Mouse (Mus musculus): ENCODE measurements around the gene Znrf4.

DNA sequence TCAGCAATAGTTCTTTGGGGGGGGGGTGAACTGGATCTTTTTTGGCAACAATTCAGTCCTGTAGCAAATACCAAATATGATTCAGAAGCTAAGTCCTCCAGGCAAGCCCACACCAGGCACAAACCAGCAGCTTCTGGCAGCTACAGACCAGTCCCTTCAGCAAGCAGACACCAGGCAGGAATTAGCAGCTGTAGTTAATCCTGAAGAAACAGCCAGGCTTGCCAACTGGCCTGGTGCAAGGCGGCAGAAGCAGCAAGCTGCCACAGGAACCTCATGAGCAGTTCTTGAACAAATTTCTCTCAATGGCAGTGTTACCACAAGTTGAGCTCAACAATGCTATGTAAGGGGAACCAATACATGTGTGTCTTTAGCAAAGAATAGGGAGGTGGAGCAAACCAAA lies 10.5 kb upstream of the Znrf4 start:
- TF ChIP-seq CTCF (IDR thresholded peaks at IDR 0.05; ENCODE audit: low read depth, low read length) = no peak
- no peak for TF ChIP-seq EP300 (IDR thresholded peaks at IDR 0.05; ENCODE audit: insufficient read depth, low read depth, low read length)
